8 mouse cellular contexts compared by ENCODE assay signal in the genomic region with DNA sequence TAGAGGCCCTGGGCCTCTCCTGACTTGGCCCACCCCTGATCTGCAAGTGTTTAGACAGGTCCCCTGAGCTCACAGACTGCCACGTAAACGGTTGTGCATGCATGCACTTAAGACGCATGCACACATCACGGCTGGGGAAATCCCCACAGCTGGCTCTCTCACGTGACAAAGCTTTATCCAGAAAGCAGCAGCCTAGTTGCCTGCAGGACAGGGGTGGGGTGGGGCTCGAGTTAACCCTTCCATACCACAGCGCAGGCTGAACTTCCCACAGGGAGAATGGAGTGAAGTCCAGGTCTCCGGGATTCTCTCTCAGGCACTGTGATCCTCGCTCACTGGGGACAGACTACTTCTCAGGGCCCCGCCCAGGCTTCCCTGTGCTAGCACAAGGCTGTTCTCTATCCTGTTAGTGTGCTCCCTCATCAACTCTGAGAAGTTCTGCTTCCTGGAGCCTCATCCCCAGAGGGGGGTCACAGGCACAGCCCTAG.
DNase-seq lines count a peak whose midpoint lies in the region; ATAC-seq and TF ChIP-seq lines count a peak whose summit lies in the region.

No protein-coding gene starts in this region.

- no peaks in the 10 kb centered on the region for H3K27me3 ChIP-seq in heart, postnatal 0 days (ENCODE audit: control insufficient read depth, insufficient read depth, low read length)
- H3K27me3 ChIP-seq in limb, embryonic 10.5 days (ENCODE audit: low read depth, poor library complexity, severe bottlenecking), result no peaks in the 10 kb centered on the region
- H3K27me3 ChIP-seq in midbrain, embryonic 14.5 days (ENCODE audit: control insufficient read depth, insufficient read depth, low read length), result no peaks in the 10 kb centered on the region

- H3K9me3 ChIP-seq in heart, postnatal 0 days (replicated peaks; ENCODE audit: control insufficient read depth, low read length), result no peaks in the 10 kb centered on the region
- no peaks in the 10 kb centered on the region for H3K9me3 ChIP-seq in limb, embryonic 10.5 days (replicated peaks)
- H3K9me3 ChIP-seq in midbrain, embryonic 14.5 days (ENCODE audit: control insufficient read depth, low read length), result no peaks in the 10 kb centered on the region

- peak; percentile 94 for DNase-seq in ES-CJ7 (ENCODE audit: low read depth, low spot score)
- peak; percentile 64 for DNase-seq in embryo, embryonic 9.5 days (ENCODE audit: extremely low spot score)
- peak; percentile 93 for DNase-seq in heart, postnatal 0 days (ENCODE audit: low spot score)
- DNase-seq in limb, embryonic 10.5 days (ENCODE audit: low spot score), result peak; percentile 86
- DNase-seq in midbrain, embryonic 14.5 days, result peak; percentile 75
- peak; percentile 46 to 64 for DNase-seq in thymus, postnatal 36 days
- no peak for DNase-seq in left cerebral cortex, postnatal 14 days (ENCODE audit: low spot score in 2 of 2)

- peaks cover 36% of the 10 kb centered on the region for H3K4me1 ChIP-seq in heart, postnatal 0 days (ENCODE audit: control insufficient read depth, insufficient read depth)
- H3K4me1 ChIP-seq in limb, embryonic 10.5 days, result peaks cover 82% of the 10 kb centered on the region
- peaks cover 26% of the 10 kb centered on the region for H3K4me1 ChIP-seq in midbrain, embryonic 14.5 days (ENCODE audit: control insufficient read depth, insufficient read depth, low read length)

- WGBS in heart, postnatal 0 days, result 4% methylated on average over 10 of the region's 10 CpGs
- WGBS in limb, embryonic 10.5 days, result 12% methylated on average over 10 of the region's 10 CpGs
- 12% methylated on average over 10 of the region's 10 CpGs for WGBS in midbrain, embryonic 14.5 days

- TF ChIP-seq EP300 in heart, postnatal 0 days (IDR thresholded peaks at IDR 0.05; ENCODE audit: low read depth), result peak; percentile 63; the same call in 1 of the 2 replicates

- H3K4me2 ChIP-seq in heart, postnatal 0 days (ENCODE audit: low read depth, low read length), result peak overlapping the region; percentile 35
- H3K4me2 ChIP-seq in midbrain, embryonic 14.5 days (ENCODE audit: low read length), result peak overlapping the region; percentile 19; the same call in 1 of the 2 replicates

- peak; percentile 89 for ATAC-seq in heart, postnatal 0 days (ENCODE audit: insufficient read depth, low read depth)
- ATAC-seq in midbrain, embryonic 14.5 days (ENCODE audit: low FRiP score, low TSS enrichment), result peak; percentile 64
- no peak for ATAC-seq in erythroid progenitor cell, adult 5-6 weeks (replicated peaks; ENCODE audit: low FRiP score, poor library complexity, severe bottlenecking)

- H3K27ac ChIP-seq in heart, postnatal 0 days (ENCODE audit: low read depth), result peak overlapping the region; percentile 50
- H3K27ac ChIP-seq in limb, embryonic 10.5 days, result peak overlapping the region; percentile 87
- peak overlapping the region; percentile 2; the same call in 1 of the 2 replicates for H3K27ac ChIP-seq in midbrain, embryonic 14.5 days (replicated peaks; ENCODE audit: low read depth, low read length)

- intact Hi-C loops in left cerebral cortex, postnatal 14 days (cut with DNase I), result no loop called here

- no peak overlapping the region for H3K4me3 ChIP-seq in heart, postnatal 0 days (ENCODE audit: low read depth, low read length)
- peak overlapping the region; percentile 8; the same call in 1 of the 2 replicates for H3K4me3 ChIP-seq in limb, embryonic 10.5 days
- no peak overlapping the region for H3K4me3 ChIP-seq in midbrain, embryonic 14.5 days (replicated peaks; ENCODE audit: low read depth, low read length)

- no peak for TF ChIP-seq CTCF in heart, postnatal 0 days (IDR thresholded peaks at IDR 0.05; ENCODE audit: low read depth)

- H3K9ac ChIP-seq in heart, postnatal 0 days (replicated peaks; ENCODE audit: low read depth, low read length), result peak overlapping the region; percentile 40
- H3K9ac ChIP-seq in midbrain, embryonic 14.5 days (replicated peaks; ENCODE audit: low read length), result no peak overlapping the region; the same call in 1 of the 2 replicates

- H3K36me3 ChIP-seq in heart, postnatal 0 days (replicated peaks; ENCODE audit: control insufficient read depth, insufficient read depth, low read length), result no peaks in the 10 kb centered on the region
- 0 out of 2 replicates have a peak, but pooled peaks cover 3% of the 10 kb centered on the region for H3K36me3 ChIP-seq in limb, embryonic 10.5 days
- H3K36me3 ChIP-seq in midbrain, embryonic 14.5 days (ENCODE audit: control insufficient read depth, insufficient read depth, low read length), result no peaks in the 10 kb centered on the region

Comparison
In these comparisons a context has a peak if more than half of its experiments do, and no peak if none do; other contexts are left out.
1. DNase-seq: peak in ES-CJ7 (single experiment), embryo, embryonic 9.5 days (single experiment), heart, postnatal 0 days (single experiment), limb, embryonic 10.5 days (single experiment), midbrain, embryonic 14.5 days (single experiment) and thymus, postnatal 36 days (2 of 2); none in left cerebral cortex, postnatal 14 days (0 of 2).
2. H3K27ac ChIP-seq: peak in every context shown above with its lines; median percentile 87 in limb, embryonic 10.5 days; 50 in heart, postnatal 0 days; 2 in midbrain, embryonic 14.5 days.